Mouse (Mus musculus): ENCODE data around the gene Arl4c.

DNA sequence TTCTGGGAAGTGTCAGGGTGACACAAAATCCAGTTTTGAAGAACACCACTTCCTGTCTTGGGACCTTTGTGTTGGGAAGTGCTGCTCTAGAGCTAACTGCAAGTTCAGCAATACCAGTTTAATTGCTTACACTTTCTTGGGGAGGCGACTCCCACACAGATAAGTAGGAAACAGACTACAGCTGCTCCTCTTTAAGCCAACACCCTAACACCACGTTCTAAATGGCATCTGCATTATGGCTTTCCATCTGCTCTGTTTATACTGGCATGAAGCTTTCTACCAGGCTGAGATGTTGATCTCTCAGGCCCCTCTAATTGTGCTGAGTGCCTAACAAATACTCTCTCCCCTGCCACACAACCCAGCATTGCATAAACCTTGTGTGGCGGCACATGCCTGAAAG lies 36.9 kb upstream of the Arl4c start:
- TF ChIP-seq CTCF (IDR thresholded peaks at IDR 0.05; ENCODE audit: low read depth, low read length) (no peak), TAL1 (conservative IDR thresholded peaks at IDR 0.05; ENCODE audit: low read depth, low read length) (no peak)

Data from G1E (cell line).